ENCODE assay signal across 8 mouse cellular contexts in the genomic region with DNA sequence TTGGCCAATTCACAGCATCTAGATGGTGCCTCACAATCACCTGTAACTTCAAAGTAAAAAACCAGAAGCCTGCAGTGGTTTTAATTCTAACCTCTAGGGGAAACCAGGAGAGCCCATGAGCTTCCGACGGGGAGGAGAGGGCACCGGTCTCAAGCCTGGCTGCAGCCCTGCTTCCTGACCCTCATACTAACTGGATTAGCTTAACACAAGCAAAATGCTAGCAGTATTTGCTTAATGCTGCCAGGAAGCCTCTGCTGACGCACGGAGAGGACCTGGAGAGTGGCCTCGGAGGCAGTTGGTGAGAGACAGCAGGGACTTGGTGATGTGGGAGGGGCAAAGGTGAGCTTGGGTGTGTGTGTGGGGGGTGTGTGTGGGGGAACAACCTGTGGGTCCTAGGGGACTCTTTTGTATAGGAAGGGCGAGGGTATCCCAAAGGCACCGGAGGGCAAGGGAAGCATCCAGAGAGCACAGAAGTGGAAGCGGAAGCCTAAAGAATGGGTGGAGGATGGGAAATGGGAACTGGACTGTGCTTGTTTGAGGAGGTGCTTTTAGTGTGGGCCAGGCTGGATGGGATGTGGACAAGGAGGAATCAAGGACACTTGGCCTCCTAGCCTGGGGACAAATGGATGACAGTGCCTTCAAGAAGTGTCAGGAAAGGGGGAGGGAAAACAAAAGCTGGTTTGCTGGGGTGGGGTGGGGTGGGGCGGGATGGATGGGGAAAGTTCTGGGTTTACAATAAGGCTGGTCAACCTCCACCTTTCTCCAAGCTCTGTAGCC. TPM values are rescaled to one million over a fixed set of nuclear protein-coding genes. Genes with fewer than 3 reads are reported as not detected.
DNase-seq lines count a peak whose midpoint lies in the region; ATAC-seq and TF ChIP-seq lines count a peak whose summit lies in the region.

Gene Pmvk (plus strand): TSS at position 141 of the 777 bp plus-strand sequence.

- H3K27me3 ChIP-seq in forebrain, embryonic 15.5 days: no peaks in the 10 kb centered on the region
- H3K27me3 ChIP-seq in limb, embryonic 12.5 days: no peaks in the 10 kb centered on the region
- no peaks in the 10 kb centered on the region for H3K27me3 ChIP-seq in small intestine, adult 2 months (ENCODE audit: control insufficient read depth, insufficient read depth, low read length)

- WGBS in forebrain, embryonic 15.5 days: 65% methylated on average over 10 of the region's 10 CpGs
- 60% methylated on average over 10 of the region's 10 CpGs for WGBS in limb, embryonic 12.5 days
- WGBS in small intestine, adult 2 months: 72% methylated on average over 10 of the region's 10 CpGs

- no peak within 1 kb of the TSS for H3K4me2 ChIP-seq in forebrain, embryonic 15.5 days (replicated peaks)
- H3K4me2 ChIP-seq in limb, embryonic 12.5 days: no peak within 1 kb of the TSS

- no peak within 1 kb of the TSS for H3K4me3 ChIP-seq in forebrain, embryonic 15.5 days
- no peak within 1 kb of the TSS for H3K4me3 ChIP-seq in limb, embryonic 12.5 days (replicated peaks)
- H3K4me3 ChIP-seq in small intestine, adult 2 months (ENCODE audit: low read depth, low read length): no peak within 1 kb of the TSS

- H3K36me3 ChIP-seq in forebrain, embryonic 15.5 days: no peaks in the 10 kb centered on the region
- no peaks in the 10 kb centered on the region for H3K36me3 ChIP-seq in limb, embryonic 12.5 days
- H3K36me3 ChIP-seq in small intestine, adult 2 months (ENCODE audit: control insufficient read depth, insufficient read depth, low read length): no peaks in the 10 kb centered on the region

- H3K9me3 ChIP-seq in forebrain, embryonic 15.5 days: no peaks in the 10 kb centered on the region
- H3K9me3 ChIP-seq in limb, embryonic 12.5 days: no peaks in the 10 kb centered on the region

- H3K27ac ChIP-seq in forebrain, embryonic 15.5 days (replicated peaks): no peak within 1 kb of the TSS
- H3K27ac ChIP-seq in limb, embryonic 12.5 days: no peak within 1 kb of the TSS
- H3K27ac ChIP-seq in small intestine, adult 2 months (ENCODE audit: insufficient read depth, low read depth, low read length): no peak within 1 kb of the TSS

- DNase-seq in layer of hippocampus, adult 18-20 months (ENCODE audit: low spot score in 2 of 2): no peak
- DNase-seq in layer of hippocampus, adult 11-12 months (ENCODE audit: low spot score): no peak
- no peak for DNase-seq in kidney, postnatal 36 days
- DNase-seq in embryo, embryonic 9.5 days (ENCODE audit: extremely low spot score): no peak

- no peak within 1 kb of the TSS for H3K9ac ChIP-seq in forebrain, embryonic 15.5 days (replicated peaks)
- H3K9ac ChIP-seq in limb, embryonic 12.5 days (replicated peaks): no peak within 1 kb of the TSS

- no peak for TF ChIP-seq CTCF in small intestine, adult 2 months (IDR thresholded peaks at IDR 0.05; ENCODE audit: extremely low read depth, insufficient read length, insufficient replicate concordance, low read depth, low read length)

- TF ChIP-seq POLR2A in small intestine, adult 2 months (IDR thresholded peaks at IDR 0.05; ENCODE audit: low read depth, low read length): no peak

- no peak for ATAC-seq in activated CD4-positive, CD25-positive, alpha-beta regulatory T cell, adult 4 months
- no peak for ATAC-seq in forebrain, embryonic 15.5 days (replicated peaks)
- no peak for ATAC-seq in limb, embryonic 12.5 days (ENCODE audit: insufficient number of reproducible peaks, insufficient read depth, low FRiP score, low TSS enrichment, low read depth)

- H3K4me1 ChIP-seq in forebrain, embryonic 15.5 days: peaks cover under 1% of the 10 kb centered on the region
- peaks cover 28% of the 10 kb centered on the region for H3K4me1 ChIP-seq in limb, embryonic 12.5 days (replicated peaks)
- no peaks in the 10 kb centered on the region; the same call in 1 of the 2 replicates for H3K4me1 ChIP-seq in small intestine, adult 2 months (ENCODE audit: control insufficient read depth, insufficient read depth, insufficient read length, low read length)

RNA-seq across cellular contexts. Expression of gene Pmvk, which starts in this region (rescaled TPM):
- total RNA-seq in layer of hippocampus, adult 18-20 months (2021): 10 to 100 TPM; 29.4 to 34.3 TPM
- 10 to 100 TPM; 31.4 to 41.9 TPM for polyA plus RNA-seq in activated CD4-positive, CD25-positive, alpha-beta regulatory T cell, adult 4 months (2017; shearing (Covaris generic))
- polyA plus RNA-seq in forebrain, embryonic 15.5 days (2015; fragmentation: Nextera tagmentation; extraction: Ambion mirVana): 80.2 and 80.9 TPM in 2 replicates
- 53.4 and 55.1 TPM in 2 replicates for polyA plus RNA-seq in limb, embryonic 12.5 days (2016; fragmentation: Nextera tagmentation; extraction: Ambion mirVana)
- 9.0 and 18.3 TPM in 2 replicates for polyA plus RNA-seq in small intestine, adult 2 months (2012; rRNA removed)
